In genomic region chr6:37473674-37474342, GRCm38 (mm10) we compare ENCODE assay signal across 9 mouse cellular contexts. TPM values are rescaled to one million over a fixed set of nuclear protein-coding genes. Genes with fewer than 3 reads are reported as not detected.
A peak's percentile ranks its signal among the peaks of the same experiment; 100 is the strongest.
DNase-seq lines count a peak whose midpoint lies in the region; ATAC-seq and TF ChIP-seq lines count a peak whose summit lies in the region.
"Had no signal": no experiment of that assay in that cellular context is flagged by ENCODE, and none has a peak within 500 bp of the region (broad histone marks: within the 10 kb centered on the region; RNA-seq: fewer than 3 reads in every experiment).

No protein-coding gene starts in this region.

- H3K27ac ChIP-seq in kidney, embryonic 16.5 days (ENCODE audit: low read length), result no peak overlapping the region
- no peak overlapping the region for H3K27ac ChIP-seq in CH12.LX (ENCODE audit: insufficient read depth, low read depth)
- no peak overlapping the region for H3K27ac ChIP-seq in liver, embryonic 13.5 days
- H3K27ac ChIP-seq in forebrain, embryonic 15.5 days (replicated peaks), result no peak overlapping the region

- H3K4me2 ChIP-seq in kidney, embryonic 16.5 days (replicated peaks; ENCODE audit: low read depth, low read length), result no peak overlapping the region
- no peak overlapping the region for H3K4me2 ChIP-seq in CH12.LX (ENCODE audit: insufficient read depth, low read depth, poor library complexity, severe bottlenecking)
- H3K4me2 ChIP-seq in liver, embryonic 13.5 days, result no peak overlapping the region
- H3K4me2 ChIP-seq in forebrain, embryonic 15.5 days (replicated peaks), result no peak overlapping the region

- no peak overlapping the region for H3K4me3 ChIP-seq in kidney, embryonic 16.5 days (ENCODE audit: low read length)
- H3K4me3 ChIP-seq in CH12.LX (replicated peaks in 1 of 3; ENCODE audit: low read depth in 2 of 3, low read length in 2 of 3, poor library complexity in 1 of 3), result no peak overlapping the region
- H3K4me3 ChIP-seq in liver, embryonic 13.5 days (replicated peaks), result no peak overlapping the region
- H3K4me3 ChIP-seq in forebrain, embryonic 15.5 days, result no peak overlapping the region

- H3K9ac ChIP-seq in kidney, embryonic 16.5 days (replicated peaks; ENCODE audit: low read length), result no peak overlapping the region
- no peak overlapping the region for H3K9ac ChIP-seq in CH12.LX (ENCODE audit: insufficient read depth, low read depth)
- no peak overlapping the region for H3K9ac ChIP-seq in liver, embryonic 13.5 days
- H3K9ac ChIP-seq in forebrain, embryonic 15.5 days (replicated peaks), result no peak overlapping the region

- dilution Hi-C loops in CH12.LX (cut with MboI; ENCODE audit: extremely low pct_ligation_motif_present, extremely low pct_unique_long_range_greater_than_20kb, low sequenced_read_pairs), result no loop called here

- peak; percentile 65 for TF ChIP-seq RAD21 in CH12.LX (IDR thresholded peaks at IDR 0.05; ENCODE audit: low read depth, low read length)

- ATAC-seq in kidney, embryonic 16.5 days (ENCODE audit: low FRiP score, low TSS enrichment), result no peak
- ATAC-seq in liver, embryonic 13.5 days (ENCODE audit: low read depth), result peak; percentile 62; the same call in 1 of the 2 replicates
- no peak for ATAC-seq in forebrain, embryonic 15.5 days (replicated peaks)

- H3K27me3 ChIP-seq in kidney, embryonic 16.5 days (ENCODE audit: insufficient read depth, low read length), result no peaks in the 10 kb centered on the region
- H3K27me3 ChIP-seq in CH12.LX (replicated peaks), result no peaks in the 10 kb centered on the region
- no peaks in the 10 kb centered on the region for H3K27me3 ChIP-seq in liver, embryonic 13.5 days
- no peaks in the 10 kb centered on the region for H3K27me3 ChIP-seq in forebrain, embryonic 15.5 days

- 0 out of 2 replicates have a peak, but pooled peaks cover 2% of the 10 kb centered on the region for H3K9me3 ChIP-seq in kidney, embryonic 16.5 days (ENCODE audit: low read length)
- peaks cover 5% of the 10 kb centered on the region for H3K9me3 ChIP-seq in CH12.LX (replicated peaks; ENCODE audit: low read length)
- no peaks in the 10 kb centered on the region for H3K9me3 ChIP-seq in liver, embryonic 13.5 days (replicated peaks)
- no peaks in the 10 kb centered on the region for H3K9me3 ChIP-seq in forebrain, embryonic 15.5 days

- in situ Hi-C loops in CH12.LX (cut with MboI; ENCODE audit: low pct_ligation_motif_present, low pct_unique_long_range_greater_than_20kb, low sequenced_read_pairs), result loop anchor here (10.0 kb wide), 1 partner anchor 581 kb away; no protein-coding TSS in a partner anchor

- DNase-seq in kidney, adult 18-20 months, result peak; percentile 51
- DNase-seq in CH12.LX (ENCODE audit: extremely low read depth), result peak; percentile 27
- peak; percentile 22 for DNase-seq in brain, embryonic 14.5 days (ENCODE audit: low read depth)
- no peak for DNase-seq in liver, embryonic 13.5 days
- DNase-seq in retina, postnatal 1 day, result no peak
- DNase-seq in urinary bladder, postnatal 36 days (ENCODE audit: low spot score in 2 of 2), result no peak

- H3K79me2 ChIP-seq in CH12.LX (replicated peaks; ENCODE audit: control insufficient read depth, extremely low read depth, insufficient read depth, poor library complexity, severe bottlenecking), result no peaks in the 10 kb centered on the region

- no peak for TF ChIP-seq EP300 in CH12.LX (IDR thresholded peaks at IDR 0.05; ENCODE audit: low read length)

- no peaks in the 10 kb centered on the region for H3K36me3 ChIP-seq in kidney, embryonic 16.5 days (ENCODE audit: insufficient read depth, low read length)
- no peaks in the 10 kb centered on the region for H3K36me3 ChIP-seq in CH12.LX (replicated peaks in 1 of 2; ENCODE audit: control insufficient read depth in 1 of 2, insufficient read depth in 1 of 2, low read length in 1 of 2)
- H3K36me3 ChIP-seq in liver, embryonic 13.5 days, result no peaks in the 10 kb centered on the region
- no peaks in the 10 kb centered on the region for H3K36me3 ChIP-seq in forebrain, embryonic 15.5 days

- H3K4me1 ChIP-seq in kidney, embryonic 16.5 days (ENCODE audit: insufficient read depth, low read length), result no peaks in the 10 kb centered on the region
- H3K4me1 ChIP-seq in CH12.LX (ENCODE audit: control insufficient read depth in 1 of 2, insufficient read depth in 2 of 2), result no peaks in the 10 kb centered on the region
- peaks cover 12% of the 10 kb centered on the region for H3K4me1 ChIP-seq in liver, embryonic 13.5 days (replicated peaks)
- no peaks in the 10 kb centered on the region for H3K4me1 ChIP-seq in forebrain, embryonic 15.5 days

- peak; percentile 9 to 69; a peak in 2 of 4 replicates for TF ChIP-seq CTCF in CH12.LX (conservative IDR thresholded peaks at IDR 0.05 in 1 of 2, IDR thresholded peaks at IDR 0.05 in 1 of 2; ENCODE audit: low read depth in 2 of 2, low read length in 2 of 2)
- TF ChIP-seq CTCF in brain, embryonic 14.5 days (IDR thresholded peaks at IDR 0.05; ENCODE audit: borderline replicate concordance, extremely low read depth, insufficient read depth, insufficient read length), result peak; percentile 13; the same call in 1 of the 2 replicates

- WGBS in kidney, embryonic 16.5 days, result 85% methylated on average over 4 of the region's 4 CpGs
- 76% methylated on average over 4 of the region's 4 CpGs for WGBS in liver, embryonic 13.5 days (ENCODE audit: insufficient replicate concordance)
- 90% methylated on average over 4 of the region's 4 CpGs for WGBS in forebrain, embryonic 15.5 days

- no peak for TF ChIP-seq POLR2A in CH12.LX (IDR thresholded peaks at IDR 0.05; ENCODE audit: low read depth, low read length)
- TF ChIP-seq POLR2A in brain, embryonic 14.5 days (IDR thresholded peaks at IDR 0.05; ENCODE audit: borderline replicate concordance, extremely low read depth, insufficient read depth, insufficient read length, poor library complexity, severe bottlenecking), result no peak

TF ChIP-seq in CH12.LX, 34 proteins besides CTCF, POLR2A, EP300 and RAD21:
- TF ChIP-seq JUND (conservative IDR thresholded peaks at IDR 0.05; ENCODE audit: low read depth, low read length), result no peak
- peak; percentile 68 for TF ChIP-seq SMC3 (IDR thresholded peaks at IDR 0.05; ENCODE audit: low read depth, low read length)

RNA-seq across cellular contexts. Expression of gene Creb3l2, which starts 31.9 kb away (rescaled TPM):
- polyA plus RNA-seq in kidney, embryonic 16.5 days (2015; fragmentation: Nextera tagmentation; extraction: Ambion mirVana), result 31.7 and 34.9 TPM in 2 replicates
- 7.0 and 8.7 TPM in 2 replicates for total RNA-seq in CH12.LX (2012; rRNA removed)
- 1.3 and 1.5 TPM in 2 replicates for total RNA-seq in CH12.LX (2014; rRNA removed)
- polyA plus RNA-seq in CH12.LX (2012; ENCODE audit: insufficient read length, low read depth), result 6.6 and 8.5 TPM in 2 replicates
- 3.5 and 6.4 TPM in 2 replicates for polyA plus RNA-seq in brain, embryonic 14.5 days (2012; rRNA removed)
- 2.7 TPM in 2 replicates for polyA plus RNA-seq in liver, embryonic 13.5 days (2015; fragmentation: Nextera tagmentation; extraction: Ambion mirVana)
- 2.7 and 2.9 TPM in 2 replicates for polyA plus RNA-seq in forebrain, embryonic 15.5 days (2015; fragmentation: Nextera tagmentation; extraction: Ambion mirVana)

RNA-seq across cellular contexts. Expression of gene Akr1d1, which starts 56.2 kb away (rescaled TPM):
- polyA plus RNA-seq in kidney, embryonic 16.5 days (2015; fragmentation: Nextera tagmentation; extraction: Ambion mirVana), result 1.2 and 1.4 TPM in 2 replicates
- total RNA-seq in CH12.LX (2012; rRNA removed) (not detected in 2 replicates), CH12.LX (2014; rRNA removed) (not detected in 2 replicates)
- polyA plus RNA-seq in CH12.LX (2012; ENCODE audit: insufficient read length, low read depth), result not detected in 2 replicates
- not detected in 2 replicates for polyA plus RNA-seq in brain, embryonic 14.5 days (2012; rRNA removed)
- 0.73 and 1.2 TPM in 2 replicates for polyA plus RNA-seq in liver, embryonic 13.5 days (2015; fragmentation: Nextera tagmentation; extraction: Ambion mirVana)
- polyA plus RNA-seq in forebrain, embryonic 15.5 days (2015; fragmentation: Nextera tagmentation; extraction: Ambion mirVana), result not detected in 2 replicates
- total RNA-seq: hematopoietic stem cell, adult 5-6 weeks had no signal

Comparison
In these comparisons a context has a peak if more than half of its experiments do, and no peak if none do; other contexts are left out.
1. DNase-seq: peak in kidney, adult 18-20 months (single experiment), CH12.LX (single experiment) and brain, embryonic 14.5 days (single experiment); none in liver, embryonic 13.5 days (single experiment), retina, postnatal 1 day (single experiment) and urinary bladder, postnatal 36 days (0 of 2).